Mouse (Mus musculus): Measurements from ENCODE around the gene Neu1.
"Not testable (repeated sequence)": the region's sequence is repeated elsewhere in the genome, so short reads cannot be mapped to it uniquely, and the experiment has no call there.

The Neu1 gene

GRCm38 (mm10) chr17:34946486-34947140 lies 15.6 kb downstream of the Neu1 start:
- in situ Hi-C loops (cut with MboI; ENCODE audit: low sequenced_read_pairs): loop anchor here (5.0 kb wide), 1 partner anchor 89 kb away; no protein-coding TSS in a partner anchor

DNA sequence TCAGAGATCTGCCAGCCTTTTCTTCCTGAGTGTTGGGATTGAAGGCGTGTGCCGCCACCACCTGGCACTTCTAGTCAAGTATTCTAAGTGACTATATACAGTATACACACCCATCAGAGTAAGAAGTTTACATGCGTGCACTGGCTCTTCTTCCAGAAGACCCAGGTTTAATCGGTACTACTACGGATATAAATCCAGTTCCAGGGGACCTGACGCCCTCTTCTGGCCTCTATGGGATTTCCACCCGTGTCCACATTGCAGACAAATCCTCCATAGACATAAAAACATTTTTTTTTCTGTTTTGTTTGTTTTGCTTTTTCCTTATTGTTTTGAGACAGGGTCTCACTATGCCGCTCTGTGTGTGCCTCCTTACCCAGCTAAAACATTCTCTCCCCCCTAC lies 16.6 kb downstream of the Neu1 start:
- in situ Hi-C loops (cut with MboI; ENCODE audit: low sequenced_read_pairs): loop anchor here (5.0 kb wide), 1 partner anchor 90 kb away; no protein-coding TSS in a partner anchor

DNA sequence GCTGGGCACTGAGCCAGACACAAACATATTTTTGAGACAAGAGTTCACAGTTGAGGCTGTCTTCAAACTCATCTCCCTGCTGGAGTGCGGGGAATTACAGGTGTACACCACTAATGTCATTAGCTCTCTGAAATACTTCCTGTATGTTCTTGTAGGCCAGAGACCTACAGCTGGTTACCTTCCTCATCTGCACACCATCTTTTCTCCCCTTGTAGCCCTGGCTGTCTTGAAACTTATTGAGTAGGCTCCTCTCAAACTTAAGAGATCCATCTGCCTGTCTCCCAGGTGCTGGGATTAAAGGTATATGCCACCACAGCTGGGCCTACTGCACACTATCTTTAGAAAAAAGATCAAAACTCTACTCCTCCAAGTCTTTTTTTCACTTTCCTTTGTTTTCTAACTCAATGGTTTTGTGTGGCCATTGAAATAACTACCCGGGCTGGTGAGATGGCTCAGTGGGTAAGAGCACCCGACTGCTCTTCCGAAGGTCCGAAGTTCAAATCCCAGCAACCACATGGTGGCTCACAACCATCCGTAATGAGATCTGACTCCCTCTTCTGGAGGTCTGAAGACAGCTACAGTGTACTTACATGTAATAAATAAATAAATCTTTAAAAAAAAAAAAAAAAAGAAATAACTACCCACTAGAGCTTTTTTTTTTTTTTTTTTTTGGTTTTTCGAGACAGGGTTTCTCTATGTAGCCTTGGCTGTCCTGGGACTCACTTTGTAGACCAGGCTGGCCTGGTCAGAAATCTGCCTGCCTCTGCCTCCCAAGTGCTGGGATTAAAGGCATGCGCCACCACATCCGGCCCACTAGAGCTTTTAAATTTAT lies 17.9 kb downstream of the Neu1 start:
- in situ Hi-C loops (cut with MboI; ENCODE audit: low sequenced_read_pairs): loop anchor here (5.0 kb wide), 1 partner anchor 92 kb away; no protein-coding TSS in a partner anchor

GRCm38 (mm10) chr17:34949553-34949969 lies 18.5 kb downstream of the Neu1 start:
- in situ Hi-C loops (cut with MboI; ENCODE audit: low sequenced_read_pairs): loop anchor here (5.0 kb wide), 1 partner anchor 92 kb away; no protein-coding TSS in a partner anchor

GRCm38 (mm10) chr17:34950514-34951455 lies 19.7 kb downstream of the Neu1 start:
- in situ Hi-C loops (cut with MboI; ENCODE audit: low sequenced_read_pairs): no loop called here

DNA sequence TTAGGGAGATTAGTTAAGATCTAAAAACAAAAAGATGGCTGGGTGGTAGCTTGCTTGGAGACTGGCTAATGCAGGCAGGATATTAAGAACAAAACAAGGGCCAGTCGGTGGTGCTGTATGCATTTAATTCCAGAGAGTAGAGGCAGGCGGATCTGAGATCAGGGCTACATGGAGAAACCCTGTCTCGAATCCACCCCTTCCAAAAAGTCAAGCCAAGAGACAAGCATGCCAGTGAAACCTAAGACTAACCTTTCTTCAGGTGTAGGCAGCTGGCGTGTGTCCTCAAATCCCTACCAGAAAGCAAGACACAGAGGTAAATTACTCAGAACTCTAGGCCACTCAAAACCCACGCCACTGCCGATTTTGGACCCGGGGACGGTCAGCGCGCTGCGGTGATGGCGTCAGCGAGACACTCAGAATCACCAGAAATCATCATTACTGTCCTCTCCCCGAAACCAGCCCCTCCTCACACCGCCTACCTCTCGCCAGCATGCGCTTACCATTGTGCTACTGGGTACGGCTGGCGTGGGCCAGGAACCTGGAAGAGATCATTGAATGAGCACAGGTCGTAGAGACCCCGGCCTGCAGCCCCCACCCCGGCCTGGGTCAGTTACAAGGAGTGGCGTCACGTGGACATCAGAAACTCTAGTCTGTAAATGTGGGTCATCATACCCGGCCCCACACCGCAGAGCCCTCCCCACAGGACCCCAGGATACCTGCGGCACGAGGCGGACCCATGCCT lies 20.8 kb downstream of the Neu1 start:
- in situ Hi-C loops (cut with MboI; ENCODE audit: low sequenced_read_pairs): no loop called here

DNA sequence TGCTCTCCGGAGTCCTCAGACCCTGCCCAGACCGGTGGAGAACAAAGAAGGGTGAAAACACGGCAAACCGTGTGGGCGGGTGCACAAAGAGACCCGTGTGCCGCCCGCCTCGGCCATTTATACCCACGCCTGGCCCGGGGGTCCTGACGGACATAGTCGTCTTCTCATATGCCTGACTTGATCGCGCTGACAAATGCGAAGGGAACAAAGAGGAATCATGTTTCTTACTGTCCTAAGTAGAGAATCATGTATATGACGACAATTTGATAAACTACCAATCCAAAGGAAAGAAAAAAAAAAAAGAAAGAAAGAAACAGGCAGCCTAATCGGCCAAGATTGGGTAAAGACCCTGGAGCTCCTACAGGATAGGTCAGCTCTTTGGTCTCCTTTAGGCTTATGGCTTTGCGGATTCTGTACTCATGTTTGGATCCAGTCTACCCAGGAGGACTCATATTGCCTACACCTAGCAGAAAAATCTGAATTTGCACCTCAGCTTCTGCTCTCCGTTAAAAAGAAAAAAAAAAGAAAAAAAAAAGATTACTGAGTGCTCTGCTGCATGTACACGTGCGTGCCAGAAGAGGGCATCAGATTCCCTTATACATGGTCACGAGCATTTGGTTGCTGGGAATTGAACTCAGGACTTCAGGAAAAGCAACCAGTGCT lies 21.5 kb downstream of the Neu1 start:
- in situ Hi-C loops (cut with MboI; ENCODE audit: low sequenced_read_pairs): no loop called here

GRCm38 (mm10) chr17:34953258-34953657 lies 22.2 kb downstream of the Neu1 start:
- in situ Hi-C loops (cut with MboI; ENCODE audit: low sequenced_read_pairs): no loop called here

DNA sequence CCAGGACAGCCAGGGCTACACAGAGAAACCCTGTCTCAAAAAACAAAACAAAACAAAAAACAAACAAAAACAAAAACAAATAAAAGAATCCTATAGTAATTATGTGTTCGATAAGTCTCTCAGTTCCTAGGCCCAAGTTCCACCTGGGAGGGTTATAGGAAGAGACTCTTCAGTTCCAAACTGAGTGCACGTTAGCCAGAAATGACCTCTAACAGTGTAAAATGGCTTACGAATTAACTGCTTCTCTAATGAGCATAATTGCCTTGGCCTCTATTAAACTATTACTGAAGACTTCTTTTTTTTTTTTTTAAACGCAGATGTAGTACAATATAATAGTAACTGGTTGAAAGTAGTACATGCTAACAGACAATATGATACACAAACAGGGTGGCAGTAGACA lies 22.9 kb downstream of the Neu1 start:
- in situ Hi-C loops (cut with MboI; ENCODE audit: low sequenced_read_pairs): no loop called here

GRCm38 (mm10) chr17:34954831-34955230 lies 23.8 kb downstream of the Neu1 start:
- in situ Hi-C loops (cut with MboI; ENCODE audit: low sequenced_read_pairs): no loop called here

DNA sequence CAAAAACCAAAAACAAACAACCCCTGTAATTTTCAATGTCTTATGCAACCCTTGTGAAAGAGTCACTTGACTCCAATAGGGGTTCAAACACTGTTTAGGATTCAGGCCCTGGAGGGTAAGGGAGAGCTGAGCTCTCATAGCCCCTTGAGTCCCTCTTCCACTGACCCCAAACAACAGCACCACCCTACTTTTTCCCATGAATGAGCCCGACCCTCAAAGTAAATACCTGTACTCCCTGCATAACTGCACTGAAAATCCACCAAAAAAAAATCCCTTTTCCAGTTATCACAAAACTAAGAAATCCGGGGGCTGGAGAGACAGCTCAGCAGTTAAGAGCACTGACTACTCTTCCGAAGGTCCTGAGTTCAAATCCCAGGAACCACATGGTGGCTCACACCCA lies 24.8 kb downstream of the Neu1 start:
- in situ Hi-C loops (cut with MboI; ENCODE audit: low sequenced_read_pairs): no loop called here

DNA sequence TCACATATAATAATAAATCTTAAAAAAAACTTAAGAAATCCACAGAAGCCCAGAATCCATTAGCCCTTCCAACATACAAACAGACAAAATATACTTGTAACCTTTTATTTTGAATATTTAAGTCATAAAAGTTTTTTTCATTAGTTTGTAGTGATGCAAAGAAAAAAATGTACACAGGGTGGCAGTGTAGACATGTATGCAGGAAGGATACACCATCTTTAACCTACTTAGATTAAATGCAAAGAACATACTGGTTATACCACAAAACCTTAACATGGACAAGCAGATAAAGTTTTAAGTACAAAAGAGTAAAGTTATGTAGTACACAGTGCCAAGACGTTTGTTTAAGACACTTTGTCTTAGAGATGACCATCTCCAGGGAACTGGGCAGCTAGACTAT lies 25.3 kb downstream of the Neu1 start:
- in situ Hi-C loops (cut with MboI; ENCODE audit: low sequenced_read_pairs): no loop called here

GRCm38 (mm10) chr17:34957291-34957690 lies 26.2 kb downstream of the Neu1 start:
- in situ Hi-C loops (cut with MboI; ENCODE audit: low sequenced_read_pairs): not testable (repeated sequence)

- in situ Hi-C loops (cut with MboI; ENCODE audit: low sequenced_read_pairs): not testable (repeated sequence)
Observed at GRCm38 (mm10) chr17:34957966-34958365, 26.9 kb downstream of the Neu1 start.

DNA sequence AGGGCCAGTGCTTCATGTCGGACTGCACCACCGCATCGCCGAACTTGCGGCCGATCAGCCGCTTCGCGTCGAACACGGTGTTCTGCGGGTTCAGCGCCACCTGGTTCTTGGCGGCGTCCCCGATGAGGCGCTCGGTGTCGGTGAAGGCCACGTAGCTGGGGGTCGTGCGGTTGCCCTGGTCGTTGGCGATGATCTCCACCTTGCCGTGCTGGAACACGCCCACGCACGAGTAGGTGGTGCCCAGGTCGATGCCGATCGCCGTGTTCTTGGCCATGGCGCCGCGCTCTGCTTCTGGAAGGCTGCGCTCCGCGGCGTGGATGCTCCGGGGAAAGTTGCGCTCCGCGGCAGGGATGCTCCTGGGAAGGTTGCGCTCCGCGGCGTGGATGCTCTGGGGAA lies 27.7 kb downstream of the Neu1 start:
- in situ Hi-C loops (cut with MboI; ENCODE audit: low sequenced_read_pairs): not testable (repeated sequence)

DNA sequence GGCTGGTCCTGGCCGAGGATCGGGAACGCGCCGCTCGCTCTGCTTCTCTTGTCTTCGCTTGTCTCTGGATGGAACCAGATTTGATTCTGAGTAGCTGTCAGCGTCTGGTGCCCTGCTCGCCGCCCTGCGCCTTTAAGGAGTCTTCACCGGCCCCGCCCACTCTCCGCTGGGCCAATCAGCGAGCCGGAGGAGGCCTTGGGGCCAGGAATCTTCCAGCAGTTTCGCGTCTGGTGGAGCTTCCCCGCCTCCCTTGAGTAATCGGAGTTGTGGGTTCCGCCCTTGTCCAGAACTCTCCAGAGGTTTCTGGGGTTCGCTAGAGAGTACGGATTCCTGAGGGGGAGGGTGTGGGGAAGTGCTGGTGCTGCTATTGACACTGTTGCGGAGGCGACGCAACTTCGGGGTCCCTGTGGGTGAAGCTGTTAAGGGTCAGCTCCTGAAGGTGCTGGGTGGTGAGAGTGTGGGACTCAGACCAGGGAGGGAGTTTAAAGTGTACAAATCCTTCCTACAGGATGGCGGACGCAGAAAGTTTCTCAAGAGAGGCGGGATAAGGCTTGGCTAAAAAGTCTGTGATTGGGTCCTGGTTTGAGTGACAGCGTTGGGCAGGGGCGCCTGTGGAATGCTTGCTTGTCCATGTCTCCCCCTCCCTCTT lies 28.2 kb downstream of the Neu1 start, which contains the start of gene Hspa1b:
Gene Hspa1b, minus strand, starts transcription at position 109 of the 649 bp plus-strand sequence.
- in situ Hi-C loops (cut with MboI; ENCODE audit: low sequenced_read_pairs): not testable (repeated sequence)

DNA sequence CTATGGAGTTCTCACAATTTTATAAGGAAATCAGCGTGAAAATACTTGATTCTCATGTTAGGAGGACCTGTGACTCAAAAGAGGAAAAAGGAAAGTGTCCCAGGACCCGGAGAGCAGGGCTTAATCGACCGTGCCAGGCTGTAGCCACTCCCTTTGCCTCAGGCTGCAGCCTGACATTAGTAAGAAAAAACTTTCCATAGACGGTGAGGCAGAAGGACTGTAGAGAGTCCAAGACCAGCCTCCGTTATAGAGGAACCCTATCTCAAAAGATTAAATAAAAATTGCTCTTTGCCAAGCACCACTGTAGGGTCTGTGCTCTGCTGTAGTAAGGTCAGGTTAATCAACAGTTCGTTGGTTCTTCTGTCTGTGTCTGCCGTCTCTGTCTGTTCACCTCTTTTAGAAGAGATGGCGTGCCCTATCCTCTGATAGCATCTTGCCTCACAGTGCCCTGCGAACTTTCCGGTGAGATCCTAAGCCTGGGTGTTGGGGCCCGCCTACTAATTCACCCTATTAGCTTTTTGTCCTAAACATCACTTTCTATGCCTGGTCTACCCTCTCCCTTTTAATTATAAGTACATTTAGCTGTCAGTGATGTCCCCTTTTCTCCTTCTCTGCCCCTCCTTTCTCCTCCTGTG lies 28.9 kb downstream of the Neu1 start:
- in situ Hi-C loops (cut with MboI; ENCODE audit: low sequenced_read_pairs): no loop called here

DNA sequence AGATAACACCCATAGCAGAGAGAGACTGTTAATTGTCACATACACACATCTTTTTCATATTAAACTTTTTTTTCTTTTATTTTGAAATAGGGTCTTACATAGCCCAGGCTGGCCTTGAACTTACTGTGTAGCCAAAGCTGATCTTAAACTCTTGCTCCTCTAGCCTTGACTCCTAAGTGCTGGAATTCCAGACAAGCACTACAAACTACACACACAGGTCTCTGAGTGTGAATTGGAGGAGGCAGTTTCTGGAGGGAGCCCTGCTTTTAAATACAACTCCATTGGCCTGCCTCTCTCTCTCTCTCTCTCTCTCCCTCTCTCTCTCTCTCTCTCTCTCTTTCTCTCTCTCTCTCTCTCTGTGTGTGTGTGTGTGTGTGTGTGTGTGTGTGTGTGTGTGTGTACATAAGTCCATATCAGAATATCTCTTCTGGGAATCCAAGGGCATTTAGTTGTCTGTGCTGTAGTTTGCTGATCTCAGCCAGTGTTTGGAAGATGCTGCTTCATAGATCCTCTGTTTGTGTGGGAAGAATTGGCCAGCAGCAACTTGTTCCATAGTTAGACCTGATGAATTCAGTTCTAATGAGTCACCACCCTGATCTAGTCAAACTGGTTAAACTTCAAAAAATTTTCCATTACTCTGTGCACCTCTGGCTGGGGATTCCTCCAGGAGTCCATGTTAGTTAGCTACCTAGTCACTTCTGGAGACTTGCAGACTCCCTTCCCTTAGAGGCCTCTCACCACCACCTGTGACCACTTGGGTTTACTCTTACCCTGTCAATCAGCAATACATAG lies 29.8 kb downstream of the Neu1 start:
- in situ Hi-C loops (cut with MboI; ENCODE audit: low sequenced_read_pairs): no loop called here

Data from CH12F3 (cell line).